Mouse (Mus musculus) heart, adult 11 months (tissue): ENCODE data around the gene Scaf1.

ENCODE experiments used
- DNase-seq: peaks from one replicate; pipeline ENCODE4 v3.0.0; 2022

The Scaf1 gene

DNA sequence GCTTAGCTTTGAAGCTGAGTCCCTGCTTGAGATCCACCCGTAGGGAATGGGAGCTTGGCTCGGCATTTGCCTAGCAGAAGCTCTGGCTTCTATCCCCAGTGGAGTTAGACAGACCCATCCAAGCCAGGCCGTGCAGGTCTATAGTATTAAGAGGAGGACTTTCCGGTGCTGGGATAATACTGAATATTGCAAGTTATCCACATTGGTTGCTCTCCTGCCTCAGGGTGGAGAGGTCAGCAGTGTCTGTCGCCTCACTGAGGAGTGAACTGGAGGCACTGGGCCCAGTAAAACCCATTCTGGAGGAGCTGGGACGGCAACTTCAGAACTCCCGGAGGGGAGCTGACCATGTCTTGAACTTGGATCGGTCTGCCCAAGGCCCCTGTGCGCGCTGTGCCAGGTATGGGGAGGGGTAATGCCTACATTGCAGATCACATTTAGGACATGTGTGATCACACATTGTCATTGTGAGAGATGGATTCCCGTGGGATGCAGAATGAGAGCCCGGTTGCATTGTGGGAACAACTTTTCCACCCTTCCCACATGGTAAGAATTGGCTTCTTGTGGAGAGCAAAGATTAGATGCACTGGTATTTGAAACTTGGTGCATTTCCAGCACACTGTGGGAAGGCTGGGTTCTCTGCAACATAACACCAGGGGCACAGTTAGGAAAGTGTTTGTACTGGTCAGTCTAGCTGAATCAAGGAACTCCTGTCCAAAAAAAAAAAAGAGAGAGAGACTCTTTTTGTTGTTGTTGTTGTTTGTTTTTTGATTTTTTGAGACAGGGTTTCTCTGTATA is 61.9 kb downstream of the Scaf1 start:
- DNase-seq = peak; percentile 90

DNA sequence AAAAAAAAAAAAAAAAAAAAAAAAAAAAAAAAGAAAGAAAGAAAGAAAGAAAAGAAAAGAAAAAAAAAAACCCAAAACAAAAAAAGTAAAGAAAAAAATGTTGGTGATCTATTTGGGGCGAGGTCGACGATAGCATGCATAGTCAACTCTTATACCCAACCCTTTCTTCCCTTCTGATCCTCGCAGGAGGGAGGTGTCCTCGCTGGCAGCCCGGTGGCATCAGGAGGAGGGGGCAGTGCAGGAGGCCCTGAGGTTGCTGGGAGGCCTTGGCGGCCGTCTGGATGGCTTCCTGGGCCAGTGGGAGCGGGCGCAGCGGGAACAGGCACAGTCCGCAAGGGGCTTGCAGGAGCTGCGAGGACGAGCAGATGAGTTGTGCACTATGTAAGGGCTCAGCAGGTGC is 62.6 kb downstream of the Scaf1 start:
- DNase-seq = peak; percentile 91
